9 mouse cellular contexts compared by ENCODE assay signal in the genomic region with DNA sequence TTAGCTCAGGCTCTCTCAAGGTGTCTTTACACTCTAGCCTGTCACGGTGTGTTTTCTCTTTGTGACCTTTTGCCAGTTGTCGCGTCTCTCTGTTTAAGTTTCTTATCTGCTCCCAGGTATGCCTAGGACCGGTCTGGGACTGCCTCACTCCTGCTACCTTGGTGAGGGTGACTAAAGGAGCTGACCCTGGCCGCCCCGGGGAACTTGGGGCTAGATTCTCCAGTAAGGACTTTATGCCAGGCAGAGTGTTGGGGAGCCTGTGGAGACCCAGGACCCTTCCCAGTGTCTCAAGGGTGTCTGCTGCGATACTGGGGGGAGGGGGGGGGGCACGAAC. TPM values are rescaled to one million over a fixed set of nuclear protein-coding genes. Genes with fewer than 3 reads are reported as not detected.
DNase-seq lines count a peak whose midpoint lies in the region; ATAC-seq and TF ChIP-seq lines count a peak whose summit lies in the region.
"Had no signal": no experiment of that assay in that cellular context is flagged by ENCODE, and none has a peak within 500 bp of the region (broad histone marks: within the 10 kb centered on the region; RNA-seq: fewer than 3 reads in every experiment).

No protein-coding gene starts in this region.

- H3K4me3 ChIP-seq in gastrocnemius, adult 2 months, result peak overlapping the region; percentile 82
- peak overlapping the region; percentile 85 for H3K4me3 ChIP-seq in forebrain, embryonic 14.5 days (ENCODE audit: low read depth, low read length)
- H3K4me3 ChIP-seq in liver, embryonic 16.5 days (ENCODE audit: low read depth, low read length), result peak overlapping the region; percentile 90

- peak overlapping the region; percentile 82 for H3K4me2 ChIP-seq in forebrain, embryonic 14.5 days (ENCODE audit: low read length)
- H3K4me2 ChIP-seq in liver, embryonic 16.5 days (ENCODE audit: low read depth, low read length), result peak overlapping the region; percentile 96

- 16% methylated on average over 8 of the region's 8 CpGs for WGBS in forebrain, embryonic 14.5 days
- 2% methylated on average over 8 of the region's 8 CpGs for WGBS in liver, embryonic 16.5 days (ENCODE audit: insufficient replicate concordance)

- intact Hi-C loops in gastrocnemius, adult 2 months (cut with DNase I), result loop anchor here (5.0 to 10.0 kb wide), 2 partner anchors 40 to 167 kb away; partner anchors contain the start of genes Adarb1 and Ube2g2

- TF ChIP-seq CTCF in gastrocnemius, adult 2 months (IDR thresholded peaks at IDR 0.05), result no peak

- no peak for DNase-seq in gastrocnemius, adult 2 months
- DNase-seq in gastrocnemius, postnatal 10 days, result no peak
- DNase-seq in forebrain, embryonic 14.5 days (ENCODE audit: low spot score), result no peak
- no peak for DNase-seq in embryo, embryonic 10.5 days (ENCODE audit: low spot score)
- no peak for DNase-seq in adipocyte (ENCODE audit: low spot score)
- DNase-seq in frontal cortex, adult 2 months (ENCODE audit: extremely low spot score in 1 of 2, low spot score in 1 of 2), result no peak

- peaks cover 2% of the 10 kb centered on the region for H3K36me3 ChIP-seq in forebrain, embryonic 14.5 days (ENCODE audit: control insufficient read depth, insufficient read depth, low read length)
- no peaks in the 10 kb centered on the region for H3K36me3 ChIP-seq in liver, embryonic 16.5 days (ENCODE audit: control insufficient read depth, insufficient read depth)

- peak overlapping the region; percentile 97 for H3K27ac ChIP-seq in gastrocnemius, adult 2 months
- H3K27ac ChIP-seq in forebrain, embryonic 14.5 days (ENCODE audit: low read depth, low read length), result no peak overlapping the region
- peak overlapping the region; percentile 99 for H3K27ac ChIP-seq in liver, embryonic 16.5 days (ENCODE audit: low read length)

- H3K27me3 ChIP-seq in forebrain, embryonic 14.5 days (replicated peaks; ENCODE audit: control insufficient read depth, insufficient read depth, low read length), result no peaks in the 10 kb centered on the region
- no peaks in the 10 kb centered on the region for H3K27me3 ChIP-seq in liver, embryonic 16.5 days (ENCODE audit: control insufficient read depth, insufficient read depth, low read depth, low read length)

- H3K9ac ChIP-seq in forebrain, embryonic 14.5 days (ENCODE audit: low read length), result peak overlapping the region; percentile 87
- peak overlapping the region; percentile 89 for H3K9ac ChIP-seq in liver, embryonic 16.5 days (ENCODE audit: low read depth, low read length)

- H3K4me1 ChIP-seq in forebrain, embryonic 14.5 days (ENCODE audit: control insufficient read depth, insufficient read depth, low read length), result peaks cover 15% of the 10 kb centered on the region; the same call in 1 of the 2 replicates
- peaks cover 35% of the 10 kb centered on the region for H3K4me1 ChIP-seq in liver, embryonic 16.5 days (ENCODE audit: control insufficient read depth, low read depth, low read length)

- H3K9me3 ChIP-seq in forebrain, embryonic 14.5 days (replicated peaks; ENCODE audit: control insufficient read depth, low read length), result no peaks in the 10 kb centered on the region
- no peaks in the 10 kb centered on the region for H3K9me3 ChIP-seq in liver, embryonic 16.5 days (replicated peaks; ENCODE audit: control insufficient read depth, low read length)

- ATAC-seq in CD4-positive, CD25-positive, alpha-beta regulatory T cell, adult 4 months, result peak; percentile 5
- ATAC-seq in forebrain, embryonic 14.5 days, result no peak
- ATAC-seq in liver, embryonic 16.5 days (ENCODE audit: low read depth), result peak; percentile 3; the same call in 1 of the 2 replicates

RNA-seq across cellular contexts. Expression of gene Pttg1ip, which starts 0.7 kb away (rescaled TPM):
- 10 to 100 TPM; 30.5 to 36.5 TPM for total RNA-seq in gastrocnemius, adult 2 months (2021)
- 10 to 100 TPM; 70.2 to 71.3 TPM for total RNA-seq in gastrocnemius, postnatal 10 days (2021)
- polyA plus RNA-seq in CD4-positive, CD25-positive, alpha-beta regulatory T cell, adult 4 months (2017; shearing (Covaris generic)), result 100 to 1,000 TPM; 107 to 179 TPM
- 74.1 and 85.5 TPM in 2 replicates for polyA plus RNA-seq in forebrain, embryonic 14.5 days (2014; fragmentation: Nextera tagmentation; extraction: Ambion mirVana)
- 87.3 and 94.5 TPM in 2 replicates for polyA plus RNA-seq in liver, embryonic 16.5 days (2015; fragmentation: Nextera tagmentation; extraction: Ambion mirVana)
- 125 and 132 TPM in 2 replicates for polyA plus RNA-seq in frontal cortex, adult 2 months (2012; rRNA removed)

RNA-seq across cellular contexts. Expression of gene Sumo3, which starts 23.6 kb away (rescaled TPM):
- total RNA-seq in gastrocnemius, adult 2 months (2021), result 10 to 100 TPM; 43.5 to 44.5 TPM
- 10 to 100 TPM; 64.5 to 65.3 TPM for total RNA-seq in gastrocnemius, postnatal 10 days (2021)
- polyA plus RNA-seq in CD4-positive, CD25-positive, alpha-beta regulatory T cell, adult 4 months (2017; shearing (Covaris generic)), result 100 to 1,000 TPM in 1 of 2 experiments, 10 to 100 TPM in 1; 96.6 to 109 TPM
- 277 and 308 TPM in 2 replicates for polyA plus RNA-seq in forebrain, embryonic 14.5 days (2014; fragmentation: Nextera tagmentation; extraction: Ambion mirVana)
- polyA plus RNA-seq in liver, embryonic 16.5 days (2015; fragmentation: Nextera tagmentation; extraction: Ambion mirVana), result 82.3 and 92.2 TPM in 2 replicates
- polyA plus RNA-seq in frontal cortex, adult 2 months (2012; rRNA removed), result 358 and 364 TPM in 2 replicates

RNA-seq across cellular contexts. Expression of gene Gm49325, which starts 23.7 kb away (rescaled TPM):
- 1 to 10 TPM; 8.4 to 8.6 TPM for total RNA-seq in gastrocnemius, adult 2 months (2021)
- 10 to 100 TPM in 1 of 2 experiments, 1 to 10 TPM in 1; 10.0 to 11.4 TPM for total RNA-seq in gastrocnemius, postnatal 10 days (2021)
- 1 to 10 TPM in 1 of 2 experiments, not detected in 1; 3.0 TPM for polyA plus RNA-seq in CD4-positive, CD25-positive, alpha-beta regulatory T cell, adult 4 months (2017; shearing (Covaris generic))
- polyA plus RNA-seq in forebrain, embryonic 14.5 days (2014; fragmentation: Nextera tagmentation; extraction: Ambion mirVana), result 1.7 and 16.2 TPM in 2 replicates
- polyA plus RNA-seq in liver, embryonic 16.5 days (2015; fragmentation: Nextera tagmentation; extraction: Ambion mirVana), result 0.61 TPM in 1 of 2 replicates, not detected in the other
- polyA plus RNA-seq in frontal cortex, adult 2 months (2012; rRNA removed), result 15.9 and 23.0 TPM in 2 replicates
- polyA plus RNA-seq: gonadal fat pad, adult 2 months had no signal

RNA-seq across cellular contexts. Expression of gene Ube2g2, which starts 39.8 kb away (rescaled TPM):
- total RNA-seq in gastrocnemius, adult 2 months (2021), result 10 to 100 TPM; 95.4 to 100.0 TPM
- total RNA-seq in gastrocnemius, postnatal 10 days (2021), result 10 to 100 TPM; 81.3 to 85.4 TPM
- polyA plus RNA-seq in CD4-positive, CD25-positive, alpha-beta regulatory T cell, adult 4 months (2017; shearing (Covaris generic)), result 10 to 100 TPM; 42.0 to 65.6 TPM
- 72.6 and 73.6 TPM in 2 replicates for polyA plus RNA-seq in forebrain, embryonic 14.5 days (2014; fragmentation: Nextera tagmentation; extraction: Ambion mirVana)
- 43.7 and 46.3 TPM in 2 replicates for polyA plus RNA-seq in liver, embryonic 16.5 days (2015; fragmentation: Nextera tagmentation; extraction: Ambion mirVana)
- 47.9 and 51.8 TPM in 2 replicates for polyA plus RNA-seq in frontal cortex, adult 2 months (2012; rRNA removed)

RNA-seq across cellular contexts. Expression of gene Itgb2, which starts 52.2 kb away (rescaled TPM):
- 1 to 10 TPM in 1 of 2 experiments, under 1 TPM in 1; 0.92 to 1.8 TPM for total RNA-seq in gastrocnemius, adult 2 months (2021)
- total RNA-seq in gastrocnemius, postnatal 10 days (2021), result 1 to 10 TPM; 2.1 to 4.5 TPM
- polyA plus RNA-seq in CD4-positive, CD25-positive, alpha-beta regulatory T cell, adult 4 months (2017; shearing (Covaris generic)), result 100 to 1,000 TPM; 449 to 774 TPM
- polyA plus RNA-seq in forebrain, embryonic 14.5 days (2014; fragmentation: Nextera tagmentation; extraction: Ambion mirVana), result 0.67 and 0.89 TPM in 2 replicates
- 18.2 and 20.6 TPM in 2 replicates for polyA plus RNA-seq in liver, embryonic 16.5 days (2015; fragmentation: Nextera tagmentation; extraction: Ambion mirVana)
- 4.5 and 6.8 TPM in 2 replicates for polyA plus RNA-seq in frontal cortex, adult 2 months (2012; rRNA removed)
